Mouse (Mus musculus) lung, embryonic 14.5 days (tissue): ENCODE data around the gene Tpra1. TPM values are rescaled to one million over a fixed set of nuclear protein-coding genes. Genes with fewer than 3 reads are reported as not detected.
A peak's percentile ranks its signal among the peaks of the same experiment; 100 is the strongest.

ENCODE experiments used
- ATAC-seq: fragments of 200-750 bp; cut with Nextera tagmentation; 2 replicates; pipeline ENCODE4 v1.8.0; 2017; ENCODE audit warnings: mild to moderate bottlenecking, moderate TSS enrichment, moderate library complexity; ENCODE audit not compliant: insufficient read depth
- DNase-seq: peaks from one replicate; pipeline ENCODE4 v3.0.0-alpha.2; 2015
- H3K27ac ChIP-seq: fragments of 300-500 bp; sonication (generic); 2 replicates; pipeline ENCODE4 v1.5.1; 2014; ENCODE audit warnings: low read depth, mild to moderate bottlenecking, moderate library complexity
- H3K27me3 ChIP-seq: fragments of 300-500 bp; sonication (generic); 2 replicates; pipeline ENCODE4 v1.6.1; 2014; ENCODE audit warnings: low read length, control low read depth; ENCODE audit not compliant: insufficient read depth
- H3K36me3 ChIP-seq: fragments of 300-500 bp; sonication (generic); 2 replicates; pipeline ENCODE4 v1.6.1; 2014; ENCODE audit warnings: control low read depth; ENCODE audit not compliant: insufficient read depth
- H3K4me1 ChIP-seq: fragments of 300-500 bp; sonication (generic); 2 replicates; pipeline ENCODE4 v1.6.1; 2014; ENCODE audit warnings: antibody characterized with exemption, control low read depth; ENCODE audit not compliant: insufficient read depth
- H3K4me2 ChIP-seq: fragments of 300-500 bp; sonication (generic); 2 replicates; pipeline ENCODE4 v1.6.1; 2014; ENCODE audit warnings: mild to moderate bottlenecking
- H3K4me3 ChIP-seq: fragments of 300-500 bp; sonication (generic); 2 replicates; pipeline ENCODE4 v1.5.1; 2014; ENCODE audit warnings: low read depth, low read length
- H3K9ac ChIP-seq: fragments of 300-500 bp; sonication (generic); 2 replicates; pipeline ENCODE4 v1.6.1; 2014
- H3K9me3 ChIP-seq: fragments of 300-500 bp; sonication (generic); 2 replicates; pipeline ENCODE4 v1.6.1; 2016; ENCODE audit warnings: low read depth, low read length, control low read depth
- CTCF ChIP-seq: IDR thresholded peaks from 2 replicates; pipeline ENCODE4 v1.5.1; 2016; ENCODE audit warnings: antibody characterized with exemption, low read depth
- WGBS: fragments of 180-500 bp; shearing (Covaris S2); extraction: QIAGEN DNeasy Blood & Tissue Kit; methylation state at CpG from one replicate; pipeline ENCODE4 v1.1.7; 2014; 5-methylcytosine and 5-hydroxymethylcytosine counted together
- polyA plus RNA-seq: library from polyadenylated mRNA; unstranded; fragments of >200 nt; fragmentation: Nextera tagmentation; extraction: Ambion mirVana; gene quantifications from 2 replicates; pipeline ENCODE4 v1.2.1, GENCODE M21; 2014

Gene Tpra1
- polyA plus RNA-seq, 1 experiment from 2014 or later, result 53.6 TPM

- no peak overlapping the region for H3K4me3 ChIP-seq
- ATAC-seq, result no peak
- H3K36me3 ChIP-seq, result peaks cover 27% of the 10 kb centered on the region
- no peak for DNase-seq
- H3K9ac ChIP-seq, result no peak overlapping the region
- no peak for TF ChIP-seq CTCF
- H3K4me2 ChIP-seq, result no peak overlapping the region
- H3K4me1 ChIP-seq, result peaks cover 15% of the 10 kb centered on the region
- H3K27ac ChIP-seq, result no peak overlapping the region
- no peaks in the 10 kb centered on the region for H3K27me3 ChIP-seq
- 79% methylated on average over 2 of the region's 2 CpGs for WGBS
- no peaks in the 10 kb centered on the region for H3K9me3 ChIP-seq
These were observed 2.4 kb upstream of the Tpra1 start for GRCm38 (mm10) chr6:88899628-88900027.

- no peaks in the 10 kb centered on the region for H3K27me3 ChIP-seq
- H3K36me3 ChIP-seq, result peaks cover 8% of the 10 kb centered on the region
- no peak for TF ChIP-seq CTCF
- ATAC-seq (peak; percentile 3; the same call in 1 of the 2 replicates), DNase-seq (peak; percentile 50)
- H3K4me2 ChIP-seq, result peak overlapping the region; percentile 89
- peak overlapping the region; percentile 69 for H3K4me3 ChIP-seq
- peak overlapping the region; percentile 93 for H3K27ac ChIP-seq
- H3K4me1 ChIP-seq, result peaks cover 15% of the 10 kb centered on the region
- peak overlapping the region; percentile 81 for H3K9ac ChIP-seq
- 2% methylated on average over 5 of the region's 5 CpGs for WGBS
- no peaks in the 10 kb centered on the region for H3K9me3 ChIP-seq
These were observed 580 bp upstream of the Tpra1 start for GRCm38 (mm10) chr6:88901471-88901870.

- H3K27ac ChIP-seq, result no peak overlapping the region
- peaks cover 8% of the 10 kb centered on the region; the same call in 1 of the 2 replicates for H3K36me3 ChIP-seq
- H3K9me3 ChIP-seq, result no peaks in the 10 kb centered on the region
- peak overlapping the region; percentile 81 for H3K9ac ChIP-seq
- H3K4me3 ChIP-seq, result peak overlapping the region; percentile 69
- 71% methylated on average over 5 of the region's 5 CpGs for WGBS
- ATAC-seq (no peak), DNase-seq (no peak)
- no peaks in the 10 kb centered on the region for H3K27me3 ChIP-seq
- peaks cover 15% of the 10 kb centered on the region for H3K4me1 ChIP-seq
- H3K4me2 ChIP-seq, result peak overlapping the region; percentile 89
- TF ChIP-seq CTCF, result no peak
These were observed 1.7 kb downstream of the Tpra1 start for GRCm38 (mm10) chr6:88903708-88904107.

GRCm38 (mm10) chr6:88904456-88904974 is 2.5 kb downstream of the Tpra1 start:
- no peak for ATAC-seq
- TF ChIP-seq CTCF, result no peak
- H3K9ac ChIP-seq, result no peak overlapping the region
- peaks cover 15% of the 10 kb centered on the region for H3K4me1 ChIP-seq
- DNase-seq, result no peak
- H3K27ac ChIP-seq, result no peak overlapping the region
- H3K36me3 ChIP-seq, result peaks cover 15% of the 10 kb centered on the region
- peak overlapping the region; percentile 89; the same call in 1 of the 2 replicates for H3K4me2 ChIP-seq
- H3K4me3 ChIP-seq, result no peak overlapping the region
- 86% methylated on average over 4 of the region's 4 CpGs for WGBS
- H3K9me3 ChIP-seq, result no peaks in the 10 kb centered on the region
- H3K27me3 ChIP-seq, result no peaks in the 10 kb centered on the region

- H3K27ac ChIP-seq, result no peak overlapping the region
- H3K27me3 ChIP-seq, result no peaks in the 10 kb centered on the region
- no peaks in the 10 kb centered on the region for H3K9me3 ChIP-seq
- no peak overlapping the region for H3K4me2 ChIP-seq
- ATAC-seq (no peak), DNase-seq (no peak)
- 83% methylated on average over 7 of the region's 7 CpGs for WGBS
- no peak overlapping the region for H3K9ac ChIP-seq
- H3K36me3 ChIP-seq, result peaks cover 20% of the 10 kb centered on the region
- peaks cover 15% of the 10 kb centered on the region for H3K4me1 ChIP-seq
- no peak for TF ChIP-seq CTCF
- H3K4me3 ChIP-seq, result no peak overlapping the region
These were observed 3.0 kb downstream of the Tpra1 start for GRCm38 (mm10) chr6:88905042-88905441.

- no peak overlapping the region for H3K27ac ChIP-seq
- H3K9ac ChIP-seq, result no peak overlapping the region
- peak; percentile 10; the same call in 1 of the 2 replicates for ATAC-seq
These were observed 4.5 kb downstream of the Tpra1 start for GRCm38 (mm10) chr6:88906369-88907108.

GRCm38 (mm10) chr6:88909151-88909550 is 7.1 kb downstream of the Tpra1 start:
- ATAC-seq, result no peak
- DNase-seq, result no peak
- Histone ChIP-seq H3K4me3 (no peak overlapping the region), H3K4me2 (no peak overlapping the region), H3K9ac (no peak overlapping the region), H3K27me3 (no peaks in the 10 kb centered on the region), H3K27ac (no peak overlapping the region), H3K36me3 (peaks cover 45% of the 10 kb centered on the region), H3K9me3 (no peaks in the 10 kb centered on the region), H3K4me1 (no peaks in the 10 kb centered on the region)
- TF ChIP-seq CTCF, result no peak
- 84% methylated on average over 6 of the region's 6 CpGs for WGBS

More at GRCm38 (mm10) chr6:88906369-88907108, 4.5 kb downstream of the Tpra1 start:
- peak overlapping the region; percentile 40; the same call in 1 of the 2 replicates for H3K4me2 ChIP-seq
- H3K9me3 ChIP-seq, result no peaks in the 10 kb centered on the region
- WGBS, result 18% methylated on average over 16 of the region's 16 CpGs
- no peak overlapping the region for H3K4me3 ChIP-seq
- peaks cover 35% of the 10 kb centered on the region for H3K36me3 ChIP-seq
- H3K27me3 ChIP-seq, result no peaks in the 10 kb centered on the region
- TF ChIP-seq CTCF, result peak; percentile 91
- peaks cover 11% of the 10 kb centered on the region; the same call in 1 of the 2 replicates for H3K4me1 ChIP-seq
- peak; percentile 87 for DNase-seq
